Mouse (Mus musculus) urinary bladder, adult 2 months (tissue): ENCODE measurements at regions not wholly inside any gene's neighbourhood (a gene's known extent, or its start where the extent isn't known, plus 50 kb on each side); places are given as distances from the start of the nearest gene placed in this dataset.

ENCODE experiments used
- DNase-seq: peaks from one replicate; pipeline ENCODE4 v3.0.0; 2022; ENCODE audit warnings: low spot score

- DNase-seq: no peak
Observed at GRCm38 (mm10) chr4:105326989-105327388, 169.8 kb downstream of the Plpp3 start.

GRCm38 (mm10) chr4:105327711-105328471 is 170.7 kb downstream of the Plpp3 start:
- DNase-seq: no peak

- peak; percentile 45 for DNase-seq
Observed at GRCm38 (mm10) chr4:105328776-105329175, 171.6 kb downstream of the Plpp3 start.

- DNase-seq: no peak
Observed at GRCm38 (mm10) chr4:105332081-105332480, 174.9 kb downstream of the Plpp3 start.

- DNase-seq: no peak
Observed at GRCm38 (mm10) chr4:105335872-105336271, 178.7 kb downstream of the Plpp3 start.

GRCm38 (mm10) chr4:105336557-105336956 is 179.4 kb downstream of the Plpp3 start:
- no peak for DNase-seq

- no peak for DNase-seq
Observed at GRCm38 (mm10) chr4:105338131-105338530, 181.0 kb downstream of the Plpp3 start.

GRCm38 (mm10) chr4:105338861-105339260 is 181.7 kb downstream of the Plpp3 start:
- no peak for DNase-seq

- DNase-seq: no peak
Observed at GRCm38 (mm10) chr4:105341274-105341673, 184.1 kb downstream of the Plpp3 start.

GRCm38 (mm10) chr4:105346846-105347245 is 189.7 kb downstream of the Plpp3 start:
- no peak for DNase-seq

- peak; percentile 39 for DNase-seq
Observed at GRCm38 (mm10) chr4:105347911-105348310, 190.8 kb downstream of the Plpp3 start.

- no peak for DNase-seq
Observed at GRCm38 (mm10) chr4:105349316-105350207, 192.4 kb downstream of the Plpp3 start.

GRCm38 (mm10) chr4:105352342-105352741 is 195.2 kb downstream of the Plpp3 start:
- DNase-seq: no peak

- no peak for DNase-seq
Observed at GRCm38 (mm10) chr4:105352953-105353352, 195.8 kb downstream of the Plpp3 start.

GRCm38 (mm10) chr4:105354097-105354496 is 196.9 kb downstream of the Plpp3 start:
- no peak for DNase-seq

- DNase-seq: no peak
Observed at GRCm38 (mm10) chr4:105356616-105357015, 199.5 kb downstream of the Plpp3 start.

- DNase-seq: no peak
Observed at GRCm38 (mm10) chr4:105358725-105359124, 201.6 kb downstream of the Plpp3 start.

GRCm38 (mm10) chr4:105364496-105364895 is 207.3 kb downstream of the Plpp3 start:
- DNase-seq: no peak

- DNase-seq: no peak
Observed at GRCm38 (mm10) chr4:105365076-105365475, 207.9 kb downstream of the Plpp3 start.

- no peak for DNase-seq
Observed at GRCm38 (mm10) chr4:105376591-105376990, 219.4 kb downstream of the Plpp3 start.

- no peak for DNase-seq
Observed at GRCm38 (mm10) chr4:105377469-105378187, 220.5 kb downstream of the Plpp3 start.

GRCm38 (mm10) chr4:105384826-105385225 is 227.7 kb downstream of the Plpp3 start:
- no peak for DNase-seq
